Mouse (Mus musculus): Measurements from ENCODE around the gene Anxa5.

Gene Anxa5

DNA sequence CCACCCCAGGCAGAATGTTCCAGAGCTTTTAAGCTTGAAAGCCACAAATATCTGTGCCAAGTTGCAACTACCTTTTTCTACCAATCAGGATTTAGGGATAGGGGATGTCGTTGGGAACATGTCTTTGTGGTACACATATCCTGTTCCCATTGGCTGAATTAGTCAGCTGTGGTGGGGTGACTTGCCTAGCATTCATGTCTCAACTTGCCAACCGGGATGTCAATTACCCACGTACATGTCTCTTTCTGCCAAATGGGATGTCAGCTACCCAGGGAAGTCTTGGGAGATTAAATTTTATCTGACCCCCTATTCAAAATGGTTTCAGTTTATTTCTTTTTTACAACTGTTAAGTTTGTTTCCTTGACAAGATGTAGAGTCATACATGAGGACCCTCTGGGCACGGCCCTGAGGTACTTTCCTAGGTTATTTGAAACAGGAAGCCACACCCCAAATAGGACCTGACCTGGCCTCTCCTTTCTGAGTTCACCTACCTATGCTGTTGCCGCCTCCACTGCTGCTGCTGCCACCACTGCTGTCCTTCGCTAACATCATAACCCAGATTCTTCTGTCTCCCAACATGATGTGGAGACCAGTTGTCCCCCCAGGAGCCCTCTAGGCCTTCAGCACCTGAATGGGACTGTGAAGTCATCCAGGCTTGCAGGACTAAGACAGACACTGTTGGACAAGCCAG lies 13.3 kb upstream of the Anxa5 start:
- in situ Hi-C loops (cut with MboI, MseI): no loop called here

- in situ Hi-C loops (cut with MboI, MseI): no loop called here
These were observed 12.7 kb upstream of the Anxa5 start for GRCm38 (mm10) chr3:36488367-36488766.

GRCm38 (mm10) chr3:36486881-36487280 lies 11.2 kb upstream of the Anxa5 start:
- in situ Hi-C loops (cut with MboI, MseI): no loop called here

DNA sequence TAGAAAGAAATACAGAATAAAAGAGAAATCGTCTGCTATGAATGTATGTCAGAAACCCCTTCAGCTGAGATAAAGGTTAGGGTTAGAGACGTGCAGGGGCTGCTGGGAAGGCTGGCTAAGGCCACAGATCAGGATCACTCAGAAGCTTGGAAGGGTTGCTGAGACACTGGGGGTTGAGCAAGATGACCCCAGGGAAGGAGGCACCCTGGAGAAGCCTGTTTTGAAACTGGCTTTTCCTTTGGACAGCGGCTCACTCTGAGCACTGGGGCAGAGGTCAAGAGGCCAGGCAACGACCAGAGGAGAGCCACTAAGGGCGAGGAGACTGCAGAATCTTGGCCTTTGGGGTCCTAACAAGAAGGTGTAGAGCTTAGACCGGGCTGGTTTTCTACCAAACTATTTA lies 10.5 kb upstream of the Anxa5 start:
- in situ Hi-C loops (cut with MboI, MseI): no loop called here

DNA sequence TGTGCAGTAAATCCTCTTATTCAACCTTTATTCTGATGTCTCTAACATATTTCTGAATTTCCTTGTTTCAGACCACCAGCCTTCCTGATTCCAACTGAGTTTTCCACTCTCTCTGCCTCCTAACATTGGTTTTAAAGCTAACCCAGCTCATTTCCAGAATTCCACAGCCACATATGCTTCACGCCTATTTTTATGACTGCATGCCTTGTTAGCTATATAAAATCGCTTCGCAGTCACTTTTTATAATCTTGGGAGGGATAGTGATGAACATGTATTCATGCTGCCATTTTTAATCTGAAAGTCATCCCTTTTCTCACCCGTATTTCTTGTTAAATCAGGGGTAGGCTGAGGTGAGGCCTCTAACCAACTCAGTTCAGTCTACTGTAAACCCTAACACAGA lies 8.6 kb upstream of the Anxa5 start:
- in situ Hi-C loops (cut with MboI, MseI): no loop called here

GRCm38 (mm10) chr3:36482940-36483339 lies 7.2 kb upstream of the Anxa5 start:
- in situ Hi-C loops (cut with MboI, MseI): no loop called here

GRCm38 (mm10) chr3:36481776-36482193 lies 6.1 kb upstream of the Anxa5 start:
- in situ Hi-C loops (cut with MboI, MseI): no loop called here

GRCm38 (mm10) chr3:36480486-36480885 lies 4.8 kb upstream of the Anxa5 start:
- in situ Hi-C loops (cut with MboI, MseI): no loop called here

GRCm38 (mm10) chr3:36478776-36479175 lies 3.1 kb upstream of the Anxa5 start:
- in situ Hi-C loops (cut with MboI, MseI): loop anchor here (10.0 kb wide), 1 partner anchor 484 kb away; no protein-coding TSS in a partner anchor

DNA sequence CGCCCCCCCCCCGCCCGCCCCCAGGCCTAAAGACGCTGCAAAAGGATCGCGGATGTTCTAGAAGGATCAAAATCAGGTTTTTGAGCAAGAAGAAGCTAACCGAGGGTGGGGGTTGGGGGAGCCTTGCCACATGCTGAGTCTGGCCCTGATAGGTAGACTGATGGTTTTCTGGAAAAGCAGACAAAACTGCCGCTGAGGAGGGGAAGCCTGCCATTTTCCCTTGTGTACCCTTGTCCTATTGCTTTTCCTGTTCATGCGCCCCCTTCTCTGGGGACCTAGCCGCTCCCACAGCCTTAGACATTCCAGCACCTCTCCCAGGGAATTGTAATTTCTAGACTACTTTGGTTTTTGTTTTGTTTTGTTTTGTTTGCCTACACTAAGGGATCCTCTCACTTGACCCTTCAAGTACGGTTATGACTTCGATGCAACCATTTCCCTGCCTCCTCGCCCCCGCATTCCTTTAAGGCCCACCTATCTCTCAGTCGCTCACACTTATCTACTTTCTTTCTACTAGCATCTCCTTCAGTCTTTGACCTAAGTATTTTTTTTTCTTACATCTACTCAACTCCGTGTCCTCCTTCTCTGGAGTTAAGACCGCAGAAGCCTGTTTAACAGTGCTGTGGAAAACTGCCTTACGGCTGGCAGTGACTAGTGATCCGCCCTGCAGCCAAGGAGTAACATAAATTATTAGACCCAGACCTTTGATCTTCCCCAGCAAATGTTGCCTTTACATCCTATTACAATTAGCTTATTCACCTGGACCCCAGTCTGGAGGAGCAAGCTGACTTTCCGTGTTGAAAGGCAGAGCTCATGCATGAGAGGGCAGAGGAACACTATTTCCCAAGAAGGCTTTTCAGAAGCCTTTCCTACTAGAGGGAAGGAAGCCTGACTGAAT lies 814 bp upstream of the Anxa5 start:
- in situ Hi-C loops (cut with MboI, MseI): loop anchor here (10.0 kb wide), 1 partner anchor 482 kb away; no protein-coding TSS in a partner anchor

- in situ Hi-C loops (cut with MboI, MseI): loop anchor here (10.0 to 25.0 kb wide), 2 partner anchors 480 to 538 kb away; partner anchors contain the start of gene Dcun1d1
These were observed 683 bp downstream of the Anxa5 start for GRCm38 (mm10) chr3:36474938-36475483.

DNA sequence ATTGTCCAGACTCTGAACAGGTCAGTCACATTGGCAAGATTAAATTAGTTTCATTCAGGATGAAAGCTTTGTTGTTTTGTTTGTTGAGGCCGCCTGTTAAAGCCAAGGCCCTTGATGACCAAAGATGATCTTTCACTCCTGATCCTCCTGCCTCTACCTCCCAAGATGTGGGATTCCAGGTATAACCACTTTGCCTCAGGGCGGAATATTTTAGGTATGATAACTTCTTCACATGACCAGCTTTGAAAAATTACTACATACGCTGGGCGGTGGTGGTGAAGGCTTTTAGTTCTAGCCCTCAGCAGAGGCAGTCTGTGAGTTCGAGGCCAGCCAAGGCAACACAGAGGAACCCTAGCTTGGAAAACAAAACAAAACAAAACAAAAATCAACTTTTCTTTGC lies 1.3 kb downstream of the Anxa5 start:
- in situ Hi-C loops (cut with MboI, MseI): loop anchor here (10.0 to 25.0 kb wide), 2 partner anchors 480 to 537 kb away; partner anchors contain the start of gene Dcun1d1

DNA sequence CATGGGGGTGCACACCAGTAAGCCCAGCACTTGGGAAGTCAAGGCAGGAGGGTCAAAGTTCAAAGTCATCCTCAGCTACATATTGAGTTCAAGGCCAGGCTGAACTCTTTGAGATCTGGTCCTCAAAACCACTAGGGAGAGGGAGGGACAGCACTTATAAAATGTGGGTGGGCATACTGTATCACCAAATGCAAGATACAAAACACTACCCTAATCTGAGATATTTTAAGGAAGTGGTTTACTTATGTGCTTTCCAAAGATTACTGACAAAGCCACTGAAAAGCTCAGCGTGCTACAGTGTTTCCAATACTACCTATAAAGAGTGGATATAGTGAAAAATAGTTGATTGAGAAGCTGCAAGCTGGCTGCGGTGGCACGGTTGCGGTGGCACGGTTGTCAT lies 2.5 kb downstream of the Anxa5 start:
- in situ Hi-C loops (cut with MboI, MseI): loop anchor here (10.0 to 25.0 kb wide), 2 partner anchors 478 to 536 kb away; partner anchors contain the start of gene Dcun1d1

DNA sequence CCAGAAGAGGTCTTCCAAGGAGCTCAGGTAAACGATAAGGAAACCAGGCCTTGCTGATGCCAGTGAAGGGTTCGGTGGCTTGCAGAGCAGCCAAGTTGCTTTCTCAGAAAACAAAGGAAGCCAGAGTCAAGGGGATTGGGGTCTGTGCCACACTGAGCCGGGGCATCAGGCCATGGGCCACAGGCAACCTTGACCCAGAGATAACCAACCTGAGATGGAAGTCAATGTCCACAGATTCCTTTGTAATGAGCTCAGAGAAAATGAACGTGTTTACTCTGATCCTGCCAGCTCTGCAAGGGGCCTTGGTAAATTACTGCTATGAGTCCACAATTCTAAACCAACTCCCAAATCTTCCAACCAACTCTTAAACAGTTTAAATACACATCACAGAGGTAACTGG lies 3.8 kb downstream of the Anxa5 start:
- in situ Hi-C loops (cut with MboI, MseI): loop anchor here (10.0 to 25.0 kb wide), 2 partner anchors 477 to 535 kb away; partner anchors contain the start of gene Dcun1d1

- in situ Hi-C loops (cut with MboI, MseI): loop anchor here (25.0 kb wide), 1 partner anchor 532 kb away; the partner anchor contains the start of gene Dcun1d1
These were observed 6.8 kb downstream of the Anxa5 start for GRCm38 (mm10) chr3:36468871-36469270.

DNA sequence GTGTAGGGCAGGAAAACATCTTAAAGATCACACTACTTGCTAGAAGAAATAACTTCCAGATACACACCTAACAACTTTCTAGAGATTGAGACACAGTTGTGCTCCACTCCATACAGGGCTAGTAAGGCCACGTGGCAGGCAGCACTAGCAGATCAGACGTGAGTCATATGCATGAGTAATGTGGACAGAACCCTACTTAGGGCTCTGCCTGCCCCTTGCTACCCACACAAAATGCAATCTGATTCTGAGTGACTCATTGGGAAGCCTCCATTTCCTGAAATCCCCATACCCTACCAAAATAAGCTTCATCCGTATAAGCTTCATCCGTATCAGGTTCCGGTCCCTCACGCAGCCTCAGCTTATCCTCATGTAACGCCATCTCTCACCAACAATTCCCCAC lies 8.1 kb downstream of the Anxa5 start:
- in situ Hi-C loops (cut with MboI, MseI): loop anchor here (25.0 kb wide), 1 partner anchor 530 kb away; the partner anchor contains the start of gene Dcun1d1

DNA sequence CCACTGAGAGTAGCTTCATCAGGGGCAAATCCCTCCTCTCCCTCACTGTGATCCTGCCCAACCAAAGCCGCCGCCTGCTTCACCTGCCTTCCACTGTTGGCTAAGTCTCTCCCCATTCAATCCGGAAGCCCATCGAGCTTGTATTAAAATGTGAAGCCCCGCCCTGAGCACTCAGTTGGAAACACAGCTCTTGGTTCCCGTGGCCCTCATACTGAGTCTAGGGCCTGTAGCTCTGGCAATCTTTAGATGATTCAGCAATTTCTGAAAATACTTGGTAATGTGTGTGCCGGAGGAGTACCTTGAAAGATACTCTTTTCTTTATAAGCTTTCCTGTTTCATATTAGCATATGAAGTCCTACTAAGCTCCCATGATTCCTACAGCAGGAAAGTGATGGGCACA lies 10.2 kb downstream of the Anxa5 start:
- in situ Hi-C loops (cut with MboI, MseI): loop anchor here (25.0 kb wide), 1 partner anchor 528 kb away; the partner anchor contains the start of gene Dcun1d1

- in situ Hi-C loops (cut with MboI, MseI): loop anchor here (25.0 kb wide), 1 partner anchor 525 kb away; the partner anchor contains the start of gene Dcun1d1
These were observed 13.3 kb downstream of the Anxa5 start for GRCm38 (mm10) chr3:36462348-36462747.

GRCm38 (mm10) chr3:36461819-36462218 lies 13.9 kb downstream of the Anxa5 start:
- in situ Hi-C loops (cut with MboI, MseI): loop anchor here (25.0 kb wide), 1 partner anchor 525 kb away; the partner anchor contains the start of gene Dcun1d1

DNA sequence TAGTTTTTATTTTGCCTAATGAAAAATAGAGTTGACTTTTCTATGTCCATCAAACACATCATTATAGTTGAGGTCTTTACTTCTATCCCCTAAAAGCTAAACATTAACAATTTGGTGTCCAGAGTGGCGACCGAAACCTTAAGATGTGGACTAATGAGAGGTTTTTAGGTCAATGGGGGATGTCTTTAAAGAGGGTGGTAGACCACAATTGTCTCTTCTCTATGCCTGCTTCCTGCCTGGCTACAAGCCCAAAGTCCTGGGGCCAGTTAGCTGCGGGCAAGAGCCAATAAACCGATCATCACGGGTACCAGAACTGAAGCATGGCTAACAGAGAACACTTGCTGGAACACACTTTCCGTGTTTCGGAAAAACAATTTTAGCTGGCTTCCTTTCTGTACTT lies 15.0 kb downstream of the Anxa5 start:
- in situ Hi-C loops (cut with MboI, MseI): loop anchor here (25.0 kb wide), 1 partner anchor 523 kb away; the partner anchor contains the start of gene Dcun1d1

GRCm38 (mm10) chr3:36455566-36455965 lies 20.1 kb downstream of the Anxa5 start:
- in situ Hi-C loops (cut with MboI, MseI): loop anchor here (25.0 kb wide), 1 partner anchor 518 kb away; the partner anchor contains the start of gene Dcun1d1

All from T-helper 1 cell (primary cell).